Mouse (Mus musculus): ENCODE measurements around the gene Fbxo3. TPM values are rescaled to one million over a fixed set of nuclear protein-coding genes. Genes with fewer than 3 reads are reported as not detected.
A peak's percentile ranks its signal among the peaks of the same experiment; 100 is the strongest.
"Not testable (repeated sequence)": the region's sequence is repeated elsewhere in the genome, so short reads cannot be mapped to it uniquely, and the experiment has no call there.

Fbxo3 gene
- polyA plus RNA-seq, 1 experiment from 2014 or later, result 60.1 TPM

DNA sequence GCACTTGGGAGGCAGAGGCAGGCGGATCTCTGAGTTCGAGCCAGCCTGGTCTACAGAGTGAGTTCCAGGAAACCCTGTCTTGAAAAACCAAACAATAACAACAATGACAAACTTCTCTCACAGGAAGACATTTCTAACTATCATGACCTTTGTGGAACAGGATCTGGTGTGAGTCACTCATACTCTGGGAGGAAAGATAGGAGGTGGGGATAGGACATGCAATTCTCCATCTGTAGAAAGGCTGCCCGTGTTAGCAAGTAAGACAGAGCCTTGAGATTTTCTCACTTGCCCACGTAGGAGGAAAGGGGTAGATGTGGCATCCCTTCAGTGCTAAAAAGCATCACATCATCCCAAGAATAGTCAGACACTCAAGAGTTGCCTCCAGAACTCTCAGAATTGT is 25.7 kb upstream of the Fbxo3 start:
- no peaks in the 10 kb centered on the region for H3K27me3 ChIP-seq (ENCODE audit: control insufficient read depth, insufficient read depth, low read length)
- no peak overlapping the region for H3K4me2 ChIP-seq
- no peak overlapping the region for H3K9ac ChIP-seq (ENCODE audit: low read length)
- H3K27ac ChIP-seq (ENCODE audit: low read depth, low read length), result no peak overlapping the region
- 80% methylated on average over 4 of the region's 4 CpGs for WGBS
- H3K4me1 ChIP-seq (ENCODE audit: control insufficient read depth, insufficient read depth, low read length), result no peaks in the 10 kb centered on the region
- ATAC-seq (ENCODE audit: low FRiP score) (no peak), DNase-seq (ENCODE audit: low spot score, missing footprints) (peak; percentile 72)
- H3K4me3 ChIP-seq (ENCODE audit: low read depth, low read length), result no peak overlapping the region
- H3K36me3 ChIP-seq (ENCODE audit: control insufficient read depth, insufficient read depth, low read length), result no peaks in the 10 kb centered on the region
- no peaks in the 10 kb centered on the region for H3K9me3 ChIP-seq (ENCODE audit: control insufficient read depth, low read length)

GRCm38 (mm10) chr2:104002711-104003413 is 24.7 kb upstream of the Fbxo3 start:
- H3K9ac ChIP-seq (ENCODE audit: low read length), result no peak overlapping the region
- WGBS, result 35% methylated on average over 16 of the region's 16 CpGs
- ATAC-seq (ENCODE audit: low FRiP score) (no peak), DNase-seq (ENCODE audit: low spot score, missing footprints) (peak; percentile 90)
- H3K27me3 ChIP-seq (ENCODE audit: control insufficient read depth, insufficient read depth, low read length), result no peaks in the 10 kb centered on the region
- H3K27ac ChIP-seq (ENCODE audit: low read depth, low read length), result no peak overlapping the region
- no peaks in the 10 kb centered on the region for H3K9me3 ChIP-seq (ENCODE audit: control insufficient read depth, low read length)
- no peaks in the 10 kb centered on the region for H3K4me1 ChIP-seq (ENCODE audit: control insufficient read depth, insufficient read depth, low read length)
- H3K4me2 ChIP-seq, result no peak overlapping the region
- no peaks in the 10 kb centered on the region for H3K36me3 ChIP-seq (ENCODE audit: control insufficient read depth, insufficient read depth, low read length)
- no peak overlapping the region for H3K4me3 ChIP-seq (ENCODE audit: low read depth, low read length)

GRCm38 (mm10) chr2:104007793-104008519 is 19.6 kb upstream of the Fbxo3 start:
- WGBS, result 92% methylated on average over 7 of the region's 7 CpGs

GRCm38 (mm10) chr2:104008853-104009252 is 18.7 kb upstream of the Fbxo3 start:
- H3K27ac ChIP-seq (ENCODE audit: low read depth, low read length); H3K4me3 ChIP-seq (ENCODE audit: low read depth, low read length); H3K4me1 ChIP-seq (ENCODE audit: control insufficient read depth, insufficient read depth, low read length); H3K9me3 ChIP-seq (ENCODE audit: control insufficient read depth, low read length); H3K36me3 ChIP-seq (ENCODE audit: control insufficient read depth, insufficient read depth, low read length); H3K27me3 ChIP-seq (ENCODE audit: control insufficient read depth, insufficient read depth, low read length); DNase-seq (ENCODE audit: low spot score, missing footprints); ATAC-seq (ENCODE audit: low FRiP score); H3K4me2 ChIP-seq; H3K9ac ChIP-seq (ENCODE audit: low read length): not testable (repeated sequence)
- WGBS, result 94% methylated on average over 3 of the region's 3 CpGs

More at GRCm38 (mm10) chr2:104007793-104008519, 19.6 kb upstream of the Fbxo3 start:
- DNase-seq (ENCODE audit: low spot score, missing footprints) (peak; percentile 45), ATAC-seq (ENCODE audit: low FRiP score) (no peak)
- Histone ChIP-seq H3K9ac (ENCODE audit: low read length) (no peak overlapping the region), H3K4me3 (ENCODE audit: low read depth, low read length) (no peak overlapping the region), H3K27ac (ENCODE audit: low read depth, low read length) (no peak overlapping the region), H3K36me3 (ENCODE audit: control insufficient read depth, insufficient read depth, low read length) (no peaks in the 10 kb centered on the region), H3K4me1 (ENCODE audit: control insufficient read depth, insufficient read depth, low read length) (no peaks in the 10 kb centered on the region), H3K27me3 (ENCODE audit: control insufficient read depth, insufficient read depth, low read length) (no peaks in the 10 kb centered on the region), H3K4me2 (no peak overlapping the region), H3K9me3 (ENCODE audit: control insufficient read depth, low read length) (no peaks in the 10 kb centered on the region)

GRCm38 (mm10) chr2:104023096-104023495 is 4.4 kb upstream of the Fbxo3 start:
- ATAC-seq (ENCODE audit: low FRiP score), result no peak
- Histone ChIP-seq H3K27me3 (ENCODE audit: control insufficient read depth, insufficient read depth, low read length) (no peaks in the 10 kb centered on the region), H3K9me3 (ENCODE audit: control insufficient read depth, low read length) (no peaks in the 10 kb centered on the region), H3K4me2 (no peak overlapping the region), H3K4me3 (ENCODE audit: low read depth, low read length) (no peak overlapping the region), H3K4me1 (ENCODE audit: control insufficient read depth, insufficient read depth, low read length) (no peaks in the 10 kb centered on the region), H3K27ac (ENCODE audit: low read depth, low read length) (no peak overlapping the region), H3K9ac (ENCODE audit: low read length) (no peak overlapping the region), H3K36me3 (ENCODE audit: control insufficient read depth, insufficient read depth, low read length) (no peaks in the 10 kb centered on the region)
- DNase-seq (ENCODE audit: low spot score, missing footprints), result peak; percentile 4
- 81% methylated on average over 7 of the region's 7 CpGs for WGBS

GRCm38 (mm10) chr2:104024656-104025055 is 2.9 kb upstream of the Fbxo3 start:
- no peak overlapping the region for H3K4me2 ChIP-seq
- H3K27me3 ChIP-seq (ENCODE audit: control insufficient read depth, insufficient read depth, low read length), result no peaks in the 10 kb centered on the region
- WGBS, result 90% methylated on average over 4 of the region's 4 CpGs
- H3K9ac ChIP-seq (ENCODE audit: low read length), result no peak overlapping the region
- no peak overlapping the region for H3K4me3 ChIP-seq (ENCODE audit: low read depth, low read length)
- DNase-seq (ENCODE audit: low spot score, missing footprints) (peak; percentile 54), ATAC-seq (ENCODE audit: low FRiP score) (no peak)
- H3K36me3 ChIP-seq (ENCODE audit: control insufficient read depth, insufficient read depth, low read length), result no peaks in the 10 kb centered on the region
- no peaks in the 10 kb centered on the region for H3K9me3 ChIP-seq (ENCODE audit: control insufficient read depth, low read length)
- H3K27ac ChIP-seq (ENCODE audit: low read depth, low read length), result no peak overlapping the region
- peaks cover 11% of the 10 kb centered on the region for H3K4me1 ChIP-seq (ENCODE audit: control insufficient read depth, insufficient read depth, low read length)

DNA sequence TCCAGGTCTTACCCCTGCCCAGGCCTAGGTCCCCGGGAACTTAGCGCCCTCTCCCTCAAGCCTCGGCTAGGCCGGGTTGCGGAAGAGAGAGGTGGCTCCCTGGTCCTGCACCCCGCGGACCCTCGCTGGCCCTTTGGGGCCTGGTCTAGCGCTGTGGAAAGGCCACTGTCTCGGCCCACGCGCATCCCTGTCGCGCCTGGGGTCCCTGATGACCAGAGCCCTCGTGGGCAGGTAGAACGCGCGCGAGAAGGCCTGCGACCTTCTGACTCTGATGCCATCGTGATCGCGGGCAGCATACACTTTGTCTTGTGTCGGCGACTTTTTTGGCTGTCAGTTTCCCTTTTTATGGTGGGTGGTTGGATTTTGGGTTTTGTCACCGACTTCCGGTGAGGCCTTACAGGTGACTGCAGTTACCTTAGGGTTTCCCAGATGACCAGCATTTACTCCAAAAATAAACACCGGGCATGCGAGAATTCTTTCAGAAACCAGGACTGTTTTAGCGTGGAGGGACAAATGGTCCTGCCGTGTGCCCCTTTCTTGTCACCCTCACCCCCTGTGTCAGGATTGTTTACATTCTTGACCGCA is 710 bp downstream of the Fbxo3 start, which contains the start of gene 4931422A03Rik:
Gene 4931422A03Rik (minus strand): TSS at position 223 of the 585 bp plus-strand sequence.
- WGBS, result 2% methylated on average over 32 of the region's 32 CpGs
- Histone ChIP-seq H3K27ac (ENCODE audit: low read depth, low read length) (peak within 1 kb of the TSS; percentile 20; the same call in 1 of the 2 replicates), H3K36me3 (ENCODE audit: control insufficient read depth, insufficient read depth, low read length) (no peaks in the 10 kb centered on the region), H3K4me2 (peak within 1 kb of the TSS; percentile 58), H3K9ac (ENCODE audit: low read length) (peak within 1 kb of the TSS; percentile 97), H3K9me3 (ENCODE audit: control insufficient read depth, low read length) (no peaks in the 10 kb centered on the region), H3K27me3 (ENCODE audit: control insufficient read depth, insufficient read depth, low read length) (no peaks in the 10 kb centered on the region), H3K4me1 (ENCODE audit: control insufficient read depth, insufficient read depth, low read length) (peaks cover 11% of the 10 kb centered on the region), H3K4me3 (ENCODE audit: low read depth, low read length) (peak within 1 kb of the TSS; percentile 94)
- ATAC-seq (ENCODE audit: low FRiP score) (no peak; the same call in 1 of the 2 replicates), DNase-seq (ENCODE audit: low spot score, missing footprints) (peak; percentile 87)

- no peaks in the 10 kb centered on the region for H3K9me3 ChIP-seq (ENCODE audit: control insufficient read depth, low read length)
- peaks cover 11% of the 10 kb centered on the region for H3K4me1 ChIP-seq (ENCODE audit: control insufficient read depth, insufficient read depth, low read length)
- H3K27ac ChIP-seq (ENCODE audit: low read depth, low read length), result no peak overlapping the region
- H3K9ac ChIP-seq (ENCODE audit: low read length), result no peak overlapping the region
- no peaks in the 10 kb centered on the region for H3K36me3 ChIP-seq (ENCODE audit: control insufficient read depth, insufficient read depth, low read length)
- DNase-seq (ENCODE audit: low spot score, missing footprints) (peak; percentile 62), ATAC-seq (ENCODE audit: low FRiP score) (no peak)
- H3K4me3 ChIP-seq (ENCODE audit: low read depth, low read length), result peak overlapping the region; percentile 94; the same call in 1 of the 2 replicates
- WGBS, result 86% methylated on average over 2 of the region's 2 CpGs
- H3K4me2 ChIP-seq, result peak overlapping the region; percentile 58
- H3K27me3 ChIP-seq (ENCODE audit: control insufficient read depth, insufficient read depth, low read length), result no peaks in the 10 kb centered on the region
Observed at GRCm38 (mm10) chr2:104029074-104029473, 1.6 kb downstream of the Fbxo3 start.

DNA sequence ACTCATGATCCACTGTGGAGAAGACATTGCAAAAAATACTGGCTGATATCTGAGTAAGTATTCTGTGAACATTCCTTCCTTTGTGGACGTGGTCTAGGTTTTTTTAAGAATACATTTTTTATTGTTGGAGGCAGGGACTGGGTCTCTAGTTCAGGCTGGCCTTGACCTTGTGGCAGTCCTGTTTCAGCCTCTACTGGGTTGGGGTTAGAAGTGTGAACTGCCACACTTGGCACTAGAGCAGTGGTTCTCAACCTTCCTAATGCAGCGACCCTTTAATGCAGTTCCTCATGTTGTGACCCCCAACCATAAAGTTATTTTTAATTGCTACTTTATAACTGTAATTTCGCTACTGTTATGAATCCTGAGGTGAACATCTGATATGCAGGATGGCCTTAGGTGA is 2.9 kb downstream of the Fbxo3 start:
- ATAC-seq (ENCODE audit: low FRiP score), result no peak
- WGBS, result 90% methylated on average over 3 of the region's 3 CpGs
- Histone ChIP-seq H3K9me3 (ENCODE audit: control insufficient read depth, low read length) (no peaks in the 10 kb centered on the region), H3K9ac (ENCODE audit: low read length) (no peak overlapping the region), H3K27ac (ENCODE audit: low read depth, low read length) (no peak overlapping the region), H3K4me3 (ENCODE audit: low read depth, low read length) (no peak overlapping the region), H3K4me2 (no peak overlapping the region), H3K27me3 (ENCODE audit: control insufficient read depth, insufficient read depth, low read length) (no peaks in the 10 kb centered on the region), H3K4me1 (ENCODE audit: control insufficient read depth, insufficient read depth, low read length) (peaks cover 11% of the 10 kb centered on the region), H3K36me3 (ENCODE audit: control insufficient read depth, insufficient read depth, low read length) (no peaks in the 10 kb centered on the region)
- peak; percentile 41 for DNase-seq (ENCODE audit: low spot score, missing footprints)

Measured in midbrain, embryonic 11.5 days (tissue).